ENCODE assay signal across 8 mouse cellular contexts in genomic region chr11:46431129-46431528, GRCm38 (mm10). TPM values are rescaled to one million over a fixed set of nuclear protein-coding genes. Genes with fewer than 3 reads are reported as not detected.
DNase-seq lines count a peak whose midpoint lies in the region; ATAC-seq and TF ChIP-seq lines count a peak whose summit lies in the region.

No protein-coding gene starts in this region.

- WGBS in heart, embryonic 13.5 days: 19% methylated on average over 3 of the region's 3 CpGs
- 19% methylated on average over 3 of the region's 3 CpGs for WGBS in liver, embryonic 12.5 days (ENCODE audit: insufficient replicate concordance)
- WGBS in neural tube, embryonic 11.5 days: 31% methylated on average over 3 of the region's 3 CpGs
- WGBS in stomach, embryonic 15.5 days: 18% methylated on average over 3 of the region's 3 CpGs

- no peak overlapping the region for H3K4me3 ChIP-seq in CH12.LX (replicated peaks in 1 of 3; ENCODE audit: low read depth in 2 of 3, low read length in 2 of 3, poor library complexity in 1 of 3)
- H3K4me3 ChIP-seq in embryonic fibroblast, embryonic 13.5 days (ENCODE audit: insufficient read depth, low read length): no peak overlapping the region
- no peak overlapping the region for H3K4me3 ChIP-seq in heart, embryonic 13.5 days
- no peak overlapping the region for H3K4me3 ChIP-seq in liver, embryonic 12.5 days
- no peak overlapping the region for H3K4me3 ChIP-seq in neural tube, embryonic 11.5 days (ENCODE audit: low read depth, low read length)
- H3K4me3 ChIP-seq in stomach, embryonic 15.5 days (replicated peaks): no peak overlapping the region

- no peak overlapping the region for H3K27ac ChIP-seq in CH12.LX (ENCODE audit: insufficient read depth, low read depth)
- no peak overlapping the region for H3K27ac ChIP-seq in embryonic fibroblast, embryonic 13.5 days (ENCODE audit: insufficient read depth, low read length)
- H3K27ac ChIP-seq in heart, embryonic 13.5 days (replicated peaks): no peak overlapping the region
- no peak overlapping the region for H3K27ac ChIP-seq in liver, embryonic 12.5 days
- no peak overlapping the region for H3K27ac ChIP-seq in neural tube, embryonic 11.5 days (ENCODE audit: low read depth, low read length)
- no peak overlapping the region for H3K27ac ChIP-seq in stomach, embryonic 15.5 days

- DNase-seq in CH12.LX (ENCODE audit: extremely low read depth): peak; percentile 97
- DNase-seq in brain, embryonic 14.5 days (ENCODE audit: low read depth): peak; percentile 93
- peak; percentile 70 to 85 for DNase-seq in kidney, postnatal 25 days
- peak; percentile 76 for DNase-seq in neural tube, embryonic 11.5 days (ENCODE audit: low spot score)

- TF ChIP-seq CTCF in CH12.LX (conservative IDR thresholded peaks at IDR 0.05 in 1 of 2, IDR thresholded peaks at IDR 0.05 in 1 of 2; ENCODE audit: low read depth in 2 of 2, low read length in 2 of 2): peak; percentile 95 to 99
- peak; percentile 83; the same call in 1 of the 2 replicates for TF ChIP-seq CTCF in brain, embryonic 14.5 days (IDR thresholded peaks at IDR 0.05; ENCODE audit: borderline replicate concordance, extremely low read depth, insufficient read depth, insufficient read length)
- peak; percentile 57; the same call in 1 of the 2 replicates for TF ChIP-seq CTCF in embryonic fibroblast, embryonic 13.5 days (IDR thresholded peaks at IDR 0.05; ENCODE audit: borderline replicate concordance, insufficient read depth, low read length)

- H3K27me3 ChIP-seq in CH12.LX (replicated peaks): no peaks in the 10 kb centered on the region
- no peaks in the 10 kb centered on the region for H3K27me3 ChIP-seq in heart, embryonic 13.5 days (replicated peaks)
- H3K27me3 ChIP-seq in liver, embryonic 12.5 days (replicated peaks): no peaks in the 10 kb centered on the region
- no peaks in the 10 kb centered on the region for H3K27me3 ChIP-seq in neural tube, embryonic 11.5 days (ENCODE audit: control insufficient read depth, insufficient read depth, low read length)
- no peaks in the 10 kb centered on the region for H3K27me3 ChIP-seq in stomach, embryonic 15.5 days (replicated peaks)

- peak; percentile 58; the same call in 1 of the 2 replicates for ATAC-seq in heart, embryonic 13.5 days (ENCODE audit: extremely low read depth, insufficient number of reproducible peaks, low FRiP score, low TSS enrichment)
- peak; percentile 61; the same call in 1 of the 2 replicates for ATAC-seq in liver, embryonic 12.5 days
- peak; percentile 84 for ATAC-seq in neural tube, embryonic 11.5 days (ENCODE audit: insufficient read depth, low FRiP score, low TSS enrichment)
- peak; percentile 60 for ATAC-seq in stomach, embryonic 15.5 days (ENCODE audit: insufficient read depth, low FRiP score, low read depth)

- TF ChIP-seq POLR2A in CH12.LX (IDR thresholded peaks at IDR 0.05; ENCODE audit: low read depth, low read length): no peak
- no peak for TF ChIP-seq POLR2A in brain, embryonic 14.5 days (IDR thresholded peaks at IDR 0.05; ENCODE audit: borderline replicate concordance, extremely low read depth, insufficient read depth, insufficient read length, poor library complexity, severe bottlenecking)
- TF ChIP-seq POLR2A in embryonic fibroblast, embryonic 13.5 days (IDR thresholded peaks at IDR 0.05; ENCODE audit: low read depth, low read length): no peak

- peak; percentile 100 for TF ChIP-seq RAD21 in CH12.LX (IDR thresholded peaks at IDR 0.05; ENCODE audit: low read depth, low read length)

- peaks cover 12% of the 10 kb centered on the region for H3K9me3 ChIP-seq in CH12.LX (replicated peaks; ENCODE audit: low read length)
- no peaks in the 10 kb centered on the region for H3K9me3 ChIP-seq in heart, embryonic 13.5 days
- H3K9me3 ChIP-seq in liver, embryonic 12.5 days (replicated peaks): no peaks in the 10 kb centered on the region
- no peaks in the 10 kb centered on the region for H3K9me3 ChIP-seq in neural tube, embryonic 11.5 days (ENCODE audit: control insufficient read depth, low read length)
- no peaks in the 10 kb centered on the region for H3K9me3 ChIP-seq in stomach, embryonic 15.5 days

- H3K9ac ChIP-seq in CH12.LX (ENCODE audit: insufficient read depth, low read depth): no peak overlapping the region
- H3K9ac ChIP-seq in heart, embryonic 13.5 days: no peak overlapping the region
- no peak overlapping the region for H3K9ac ChIP-seq in liver, embryonic 12.5 days
- H3K9ac ChIP-seq in neural tube, embryonic 11.5 days (ENCODE audit: low read length): no peak overlapping the region
- H3K9ac ChIP-seq in stomach, embryonic 15.5 days: no peak overlapping the region

- dilution Hi-C loops in CH12.LX (cut with MboI; ENCODE audit: extremely low pct_ligation_motif_present, extremely low pct_unique_long_range_greater_than_20kb, low sequenced_read_pairs): no loop called here

- no peaks in the 10 kb centered on the region for H3K79me2 ChIP-seq in CH12.LX (replicated peaks; ENCODE audit: control insufficient read depth, extremely low read depth, insufficient read depth, poor library complexity, severe bottlenecking)

- in situ Hi-C loops in CH12.LX (cut with MboI; ENCODE audit: low pct_ligation_motif_present, low pct_unique_long_range_greater_than_20kb, low sequenced_read_pairs): loop anchor here (5.0 kb wide), 1 partner anchor 154 kb away; no protein-coding TSS in a partner anchor

- TF ChIP-seq EP300 in CH12.LX (IDR thresholded peaks at IDR 0.05; ENCODE audit: low read length): no peak; the same call in 1 of the 2 replicates

- H3K4me1 ChIP-seq in CH12.LX (ENCODE audit: control insufficient read depth in 1 of 2, insufficient read depth in 2 of 2): peaks cover 3 to 32% of the 10 kb centered on the region in 2 experiments; a peak in 3 of 4 replicates
- H3K4me1 ChIP-seq in embryonic fibroblast, embryonic 13.5 days (ENCODE audit: control insufficient read depth, insufficient read depth, low read length): no peaks in the 10 kb centered on the region
- H3K4me1 ChIP-seq in heart, embryonic 13.5 days: peaks cover 2% of the 10 kb centered on the region
- H3K4me1 ChIP-seq in liver, embryonic 12.5 days: peaks cover 19% of the 10 kb centered on the region
- H3K4me1 ChIP-seq in neural tube, embryonic 11.5 days (ENCODE audit: control insufficient read depth, insufficient read depth, low read length): no peaks in the 10 kb centered on the region
- no peaks in the 10 kb centered on the region for H3K4me1 ChIP-seq in stomach, embryonic 15.5 days

- H3K36me3 ChIP-seq in CH12.LX (replicated peaks in 1 of 2; ENCODE audit: control insufficient read depth in 1 of 2, insufficient read depth in 1 of 2, low read length in 1 of 2): no peaks in the 10 kb centered on the region
- no peaks in the 10 kb centered on the region for H3K36me3 ChIP-seq in heart, embryonic 13.5 days
- no peaks in the 10 kb centered on the region for H3K36me3 ChIP-seq in liver, embryonic 12.5 days
- no peaks in the 10 kb centered on the region for H3K36me3 ChIP-seq in neural tube, embryonic 11.5 days (ENCODE audit: control insufficient read depth, insufficient read depth, low read length)
- no peaks in the 10 kb centered on the region for H3K36me3 ChIP-seq in stomach, embryonic 15.5 days

- no peak overlapping the region for H3K4me2 ChIP-seq in CH12.LX (ENCODE audit: insufficient read depth, low read depth, poor library complexity, severe bottlenecking)
- H3K4me2 ChIP-seq in heart, embryonic 13.5 days: no peak overlapping the region
- no peak overlapping the region for H3K4me2 ChIP-seq in liver, embryonic 12.5 days
- H3K4me2 ChIP-seq in neural tube, embryonic 11.5 days (ENCODE audit: low read depth): no peak overlapping the region
- no peak overlapping the region for H3K4me2 ChIP-seq in stomach, embryonic 15.5 days

RNA-seq across cellular contexts. Expression of gene Med7, which starts 5.6 kb away (rescaled TPM):
- total RNA-seq in CH12.LX (2012; rRNA removed) (32.7 and 37.1 TPM in 2 replicates), CH12.LX (2014; rRNA removed) (104 and 115 TPM in 2 replicates)
- 59.9 and 60.0 TPM in 2 replicates for polyA plus RNA-seq in CH12.LX (2012; ENCODE audit: insufficient read length, low read depth)
- 37.1 and 45.2 TPM in 2 replicates for polyA plus RNA-seq in brain, embryonic 14.5 days (2012; rRNA removed)
- polyA plus RNA-seq in embryonic fibroblast, embryonic 13.5 days (2011; ENCODE audit: insufficient read length, low read depth, missing spikeins): 49.1 and 50.9 TPM in 2 replicates
- polyA plus RNA-seq in heart, embryonic 13.5 days (2015; fragmentation: Nextera tagmentation; extraction: Ambion mirVana): 47.5 and 53.2 TPM in 2 replicates
- 66.0 and 71.2 TPM in 2 replicates for polyA plus RNA-seq in liver, embryonic 12.5 days (2016; fragmentation: Nextera tagmentation; extraction: Ambion mirVana)
- 87.4 and 94.7 TPM in 2 replicates for polyA plus RNA-seq in neural tube, embryonic 11.5 days (2014; fragmentation: Nextera tagmentation; extraction: Ambion mirVana)
- 64.7 and 65.4 TPM in 2 replicates for polyA plus RNA-seq in stomach, embryonic 15.5 days (2015; fragmentation: Nextera tagmentation; extraction: Ambion mirVana)

RNA-seq across cellular contexts. Expression of gene Havcr2, which starts 23.6 kb away (rescaled TPM):
- total RNA-seq in CH12.LX (2012; rRNA removed) (0.08 TPM in 1 of 2 replicates, not detected in the other), CH12.LX (2014; rRNA removed) (0.20 and 0.27 TPM in 2 replicates)
- polyA plus RNA-seq in CH12.LX (2012; ENCODE audit: insufficient read length, low read depth): 0.44 and 0.60 TPM in 2 replicates
- polyA plus RNA-seq in brain, embryonic 14.5 days (2012; rRNA removed): 0.10 and 0.19 TPM in 2 replicates
- polyA plus RNA-seq in embryonic fibroblast, embryonic 13.5 days (2011; ENCODE audit: insufficient read length, low read depth, missing spikeins): 0.44 and 1.9 TPM in 2 replicates
- polyA plus RNA-seq in heart, embryonic 13.5 days (2015; fragmentation: Nextera tagmentation; extraction: Ambion mirVana): 0.07 TPM in 1 of 2 replicates, not detected in the other
- polyA plus RNA-seq in liver, embryonic 12.5 days (2016; fragmentation: Nextera tagmentation; extraction: Ambion mirVana): 0.07 and 0.17 TPM in 2 replicates
- 0.27 TPM in 1 of 2 replicates, not detected in the other for polyA plus RNA-seq in neural tube, embryonic 11.5 days (2014; fragmentation: Nextera tagmentation; extraction: Ambion mirVana)
- 0.06 and 0.17 TPM in 2 replicates for polyA plus RNA-seq in stomach, embryonic 15.5 days (2015; fragmentation: Nextera tagmentation; extraction: Ambion mirVana)

RNA-seq across cellular contexts. Expression of gene Fam71b, which starts 34.8 kb away (rescaled TPM):
- 2.6 and 2.7 TPM in 2 replicates for total RNA-seq in CH12.LX (2012; rRNA removed)
- 0.46 TPM in 1 of 2 replicates, not detected in the other for total RNA-seq in CH12.LX (2014; rRNA removed)
- polyA plus RNA-seq in CH12.LX (2012; ENCODE audit: insufficient read length, low read depth): 2.4 and 2.6 TPM in 2 replicates
- not detected in 2 replicates for polyA plus RNA-seq in brain, embryonic 14.5 days (2012; rRNA removed)
- polyA plus RNA-seq in embryonic fibroblast, embryonic 13.5 days (2011; ENCODE audit: insufficient read length, low read depth, missing spikeins): not detected in 2 replicates
- not detected in 2 replicates for polyA plus RNA-seq in heart, embryonic 13.5 days (2015; fragmentation: Nextera tagmentation; extraction: Ambion mirVana)
- not detected in 2 replicates for polyA plus RNA-seq in liver, embryonic 12.5 days (2016; fragmentation: Nextera tagmentation; extraction: Ambion mirVana)
- not detected in 2 replicates for polyA plus RNA-seq in neural tube, embryonic 11.5 days (2014; fragmentation: Nextera tagmentation; extraction: Ambion mirVana)
- polyA plus RNA-seq in stomach, embryonic 15.5 days (2015; fragmentation: Nextera tagmentation; extraction: Ambion mirVana): not detected in 2 replicates

RNA-seq across cellular contexts. Expression of gene Itk, which starts 41.8 kb away (rescaled TPM):
- total RNA-seq in CH12.LX (2012; rRNA removed) (0.29 and 0.64 TPM in 2 replicates), CH12.LX (2014; rRNA removed) (0.11 and 0.14 TPM in 2 replicates)
- polyA plus RNA-seq in CH12.LX (2012; ENCODE audit: insufficient read length, low read depth): 0.14 and 0.17 TPM in 2 replicates
- polyA plus RNA-seq in brain, embryonic 14.5 days (2012; rRNA removed): 0.04 and 0.05 TPM in 2 replicates
- not detected in 2 replicates for polyA plus RNA-seq in embryonic fibroblast, embryonic 13.5 days (2011; ENCODE audit: insufficient read length, low read depth, missing spikeins)
- polyA plus RNA-seq in heart, embryonic 13.5 days (2015; fragmentation: Nextera tagmentation; extraction: Ambion mirVana): not detected in 2 replicates
- not detected in 2 replicates for polyA plus RNA-seq in liver, embryonic 12.5 days (2016; fragmentation: Nextera tagmentation; extraction: Ambion mirVana)
- polyA plus RNA-seq in neural tube, embryonic 11.5 days (2014; fragmentation: Nextera tagmentation; extraction: Ambion mirVana): not detected in 2 replicates
- polyA plus RNA-seq in stomach, embryonic 15.5 days (2015; fragmentation: Nextera tagmentation; extraction: Ambion mirVana): 0.22 and 0.26 TPM in 2 replicates
